Mouse (Mus musculus): ENCODE data around the gene Cox20.

- TF ChIP-seq GATA1 (IDR thresholded peaks at IDR 0.05; ENCODE audit: low read length) (no peak; the same call in 1 of the 2 replicates), TAL1 (IDR thresholded peaks at IDR 0.05; ENCODE audit: low read length) (no peak)
Observed at GRCm38 (mm10) chr1:178317275-178318001, 1.5 kb upstream of the Cox20 start.

Measured in erythroblast, embryonic 14.5 days (primary cell).